Mouse (Mus musculus) thymus, adult 2 months (tissue): Measurements from ENCODE around the gene Gm27021. TPM values are rescaled to one million over a fixed set of nuclear protein-coding genes. Genes with fewer than 3 reads are reported as not detected.

ENCODE experiments used
- DNase-seq: peaks from one replicate; pipeline ENCODE4 v3.0.0; 2021
- H3K27ac ChIP-seq: fragments of 200-500 bp; 2 replicates; pipeline ENCODE4 v1.5.1; 2012; ENCODE audit warnings: low read length, control low read depth; ENCODE audit not compliant: control insufficient read depth, insufficient read depth
- H3K27me3 ChIP-seq: fragments of 200-500 bp; 2 replicates; pipeline ENCODE4 v1.6.1; 2012; ENCODE audit warnings: mild to moderate bottlenecking, low read length, moderate library complexity, mixed read lengths; ENCODE audit not compliant: control insufficient read depth, insufficient read depth
- H3K36me3 ChIP-seq: fragments of 200-500 bp; 2 replicates; pipeline ENCODE4 v1.6.1; 2012; ENCODE audit warnings: mild to moderate bottlenecking, low read length, moderate library complexity; ENCODE audit not compliant: control insufficient read depth, insufficient read depth
- H3K4me1 ChIP-seq: fragments of 200-500 bp; replicated peaks from 2 replicates; pipeline ENCODE4 v1.6.1; 2012; ENCODE audit warnings: low read length; ENCODE audit not compliant: control insufficient read depth, insufficient read depth
- H3K4me3 ChIP-seq: fragments of 200-500 bp; 2 replicates; pipeline ENCODE4 v1.5.1; 2012; ENCODE audit warnings: mild to moderate bottlenecking, low read length, control low read depth, moderate library complexity; ENCODE audit not compliant: control insufficient read depth, insufficient read depth
- CTCF ChIP-seq: fragments of 200-500 bp; IDR thresholded peaks from 2 replicates; pipeline ENCODE4 v1.5.1; 2012; ENCODE audit warnings: mild to moderate bottlenecking, control low read depth, low read length, moderate library complexity, borderline replicate concordance; ENCODE audit not compliant: control insufficient read depth, poor library complexity, insufficient read depth; ENCODE audit errors: extremely low read depth
- POLR2A ChIP-seq: fragments of 200-500 bp; IDR thresholded peaks from 2 replicates; pipeline ENCODE4 v1.6.1; 2012; ENCODE audit warnings: mild to moderate bottlenecking, low read length, control low read depth, moderate library complexity; ENCODE audit not compliant: control insufficient read depth, poor library complexity, insufficient read depth; ENCODE audit errors: extremely low read depth
- WGBS: fragments of 180-500 bp; shearing (Covaris S2); methylation state at CpG from one replicate; pipeline ENCODE4 v1.1.7; 2018; 5-methylcytosine and 5-hydroxymethylcytosine counted together
- polyA plus RNA-seq: library from polyadenylated mRNA; depleted of rRNA; stranded (reverse); fragments of >200 nt; gene quantifications from 2 replicates; pipeline ENCODE4 v1.2.3, GENCODE M21; 2012

The Gm27021 gene
- polyA plus RNA-seq, 1 experiment, result 1.6 TPM

DNA sequence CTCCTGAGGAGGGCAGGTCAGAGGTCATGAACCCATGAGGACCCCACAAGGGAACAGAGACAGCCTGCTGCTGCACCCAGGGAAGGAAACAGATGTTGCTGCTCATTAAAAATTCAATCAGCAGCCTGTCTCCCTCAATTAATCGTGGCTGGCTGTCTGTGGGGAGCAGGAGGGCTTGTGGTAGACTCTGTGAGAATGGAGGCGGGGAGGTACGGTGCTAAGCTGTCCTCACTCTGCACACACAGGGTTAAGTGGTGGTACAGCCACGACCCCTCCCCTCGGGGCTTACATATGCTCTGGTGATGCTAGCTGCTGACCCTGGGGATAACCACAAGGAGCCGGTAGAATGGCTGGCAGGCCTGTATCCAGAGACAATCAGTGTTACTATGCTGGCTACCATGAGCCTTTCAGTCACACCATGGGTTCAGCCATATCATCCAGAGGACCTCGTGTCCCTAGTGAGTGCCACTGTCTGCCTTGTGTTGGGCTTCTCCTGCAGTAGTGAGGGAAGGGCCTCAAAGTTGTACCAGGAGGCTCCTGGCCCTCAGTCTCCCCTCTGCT is 102.6 kb downstream of the Gm27021 start:
- 66% methylated on average over 7 of the region's 7 CpGs for WGBS
- no peak for TF ChIP-seq POLR2A
- TF ChIP-seq CTCF, result no peak
- H3K36me3 ChIP-seq, result peaks cover 73% of the 10 kb centered on the region

GRCm38 (mm10) chr8:120563851-120564837 is 103.7 kb downstream of the Gm27021 start:
- no peak overlapping the region for H3K4me3 ChIP-seq
- peak; percentile 47 for DNase-seq
- H3K27me3 ChIP-seq, result no peaks in the 10 kb centered on the region
- H3K4me1 ChIP-seq, result peaks cover 29% of the 10 kb centered on the region
- peak overlapping the region; percentile 18; the same call in 1 of the 2 replicates for H3K27ac ChIP-seq
- H3K36me3 ChIP-seq, result peaks cover 64% of the 10 kb centered on the region
- TF ChIP-seq CTCF (no peak), POLR2A (no peak)
- WGBS, result 41% methylated on average over 20 of the region's 20 CpGs

More for the DNA sequence above, 102.6 kb downstream of the Gm27021 start:
- Histone ChIP-seq H3K4me3 (no peak overlapping the region), H3K4me1 (peaks cover 29% of the 10 kb centered on the region), H3K27me3 (no peaks in the 10 kb centered on the region), H3K27ac (no peak overlapping the region)
- no peak for DNase-seq

DNA sequence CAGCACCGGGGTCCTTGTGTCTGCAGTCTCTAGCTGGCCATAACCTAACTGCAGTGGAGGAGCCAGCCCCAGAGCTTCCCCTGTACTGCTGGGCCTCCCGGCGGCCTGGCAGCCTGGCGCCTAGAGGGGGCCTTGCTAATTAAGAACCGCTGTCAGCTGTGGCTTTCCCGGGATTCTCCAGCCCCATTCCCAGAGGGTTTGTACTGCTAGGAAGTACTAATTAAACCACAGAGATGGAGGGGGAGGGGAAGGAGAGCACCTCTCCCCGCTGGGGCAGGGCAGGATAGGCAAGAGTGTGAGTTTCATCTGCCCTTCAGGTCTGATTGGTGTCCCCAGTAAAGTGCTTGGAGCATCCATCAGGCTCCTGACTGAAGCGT is 104.5 kb downstream of the Gm27021 start:
- Histone ChIP-seq H3K4me3 (no peak overlapping the region), H3K36me3 (peaks cover 61% of the 10 kb centered on the region), H3K27me3 (no peaks in the 10 kb centered on the region), H3K27ac (peak overlapping the region; percentile 18; the same call in 1 of the 2 replicates), H3K4me1 (peaks cover 36% of the 10 kb centered on the region)
- TF ChIP-seq POLR2A (no peak), CTCF (no peak)
- DNase-seq, result no peak
- WGBS, result 53% methylated on average over 8 of the region's 8 CpGs

- WGBS, result 95% methylated on average over 18 of the region's 18 CpGs
- Histone ChIP-seq H3K4me3 (no peak overlapping the region), H3K4me1 (peaks cover 42% of the 10 kb centered on the region), H3K36me3 (peaks cover 56% of the 10 kb centered on the region), H3K27ac (no peak overlapping the region), H3K27me3 (no peaks in the 10 kb centered on the region)
- TF ChIP-seq POLR2A (no peak), CTCF (no peak)
- no peak for DNase-seq
These were observed 105.1 kb downstream of the Gm27021 start for GRCm38 (mm10) chr8:120562680-120563347.

GRCm38 (mm10) chr8:120561539-120562435 is 106.1 kb downstream of the Gm27021 start:
- DNase-seq, result peak; percentile 69
- 90% methylated on average over 22 of the region's 22 CpGs for WGBS

GRCm38 (mm10) chr8:120560535-120560934 is 107.3 kb downstream of the Gm27021 start:
- Histone ChIP-seq H3K27me3 (no peaks in the 10 kb centered on the region), H3K4me3 (no peak overlapping the region), H3K27ac (no peak overlapping the region), H3K36me3 (peaks cover 41% of the 10 kb centered on the region), H3K4me1 (peaks cover 64% of the 10 kb centered on the region)
- WGBS, result 96% methylated on average over 5 of the region's 5 CpGs
- DNase-seq, result no peak
- TF ChIP-seq CTCF (no peak), POLR2A (no peak)

More at GRCm38 (mm10) chr8:120561539-120562435, 106.1 kb downstream of the Gm27021 start:
- Histone ChIP-seq H3K4me1 (peaks cover 52% of the 10 kb centered on the region), H3K27me3 (no peaks in the 10 kb centered on the region), H3K27ac (no peak overlapping the region), H3K4me3 (no peak overlapping the region), H3K36me3 (peaks cover 46% of the 10 kb centered on the region)
- TF ChIP-seq CTCF, result peak; percentile 37; the same call in 1 of the 2 replicates
- TF ChIP-seq POLR2A, result no peak
